Mouse (Mus musculus) forelimb bud, embryonic 11.5 days (tissue): ENCODE measurements around the gene Mtus2.

Source experiments
- DNase-seq: peaks from one replicate; pipeline ENCODE4 v3.0.0-alpha.2; 2012; ENCODE audit warnings: low read depth, low spot score

Gene Mtus2

DNA sequence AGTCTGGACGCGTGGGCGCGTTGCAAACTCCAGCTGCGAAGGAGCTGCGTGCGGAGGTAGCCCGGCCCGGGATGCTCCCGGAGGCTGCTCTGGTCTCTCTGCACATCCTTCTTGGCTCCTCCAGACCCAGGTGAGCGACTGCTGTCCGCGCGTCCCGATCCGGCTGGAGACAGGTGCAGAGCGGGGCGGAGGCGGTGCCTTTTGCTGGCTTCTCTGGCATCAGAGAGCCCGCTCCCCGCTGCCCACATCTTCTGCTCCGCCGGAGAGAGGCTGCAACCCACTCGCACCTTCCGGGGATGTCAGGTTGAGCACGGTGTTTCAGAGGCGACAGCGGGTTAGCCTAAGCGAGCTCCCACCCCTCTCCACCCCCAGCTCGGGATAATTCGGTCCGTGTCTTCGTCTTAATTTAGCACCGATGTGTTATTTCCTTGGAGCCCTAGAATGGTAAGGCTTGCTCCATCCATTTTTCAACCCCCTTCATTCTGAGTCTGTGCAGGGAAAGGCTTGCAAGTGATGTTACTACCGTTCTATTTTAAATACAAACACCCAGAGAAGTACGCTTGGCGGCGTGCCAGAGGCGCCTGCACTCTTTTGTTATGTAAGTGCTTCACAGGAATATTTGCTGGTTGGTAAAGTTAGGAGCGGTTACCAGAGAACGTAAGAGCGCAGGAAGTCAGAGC, 612 bp downstream of the Mtus2 start:
- DNase-seq, result peak; percentile 44

DNA sequence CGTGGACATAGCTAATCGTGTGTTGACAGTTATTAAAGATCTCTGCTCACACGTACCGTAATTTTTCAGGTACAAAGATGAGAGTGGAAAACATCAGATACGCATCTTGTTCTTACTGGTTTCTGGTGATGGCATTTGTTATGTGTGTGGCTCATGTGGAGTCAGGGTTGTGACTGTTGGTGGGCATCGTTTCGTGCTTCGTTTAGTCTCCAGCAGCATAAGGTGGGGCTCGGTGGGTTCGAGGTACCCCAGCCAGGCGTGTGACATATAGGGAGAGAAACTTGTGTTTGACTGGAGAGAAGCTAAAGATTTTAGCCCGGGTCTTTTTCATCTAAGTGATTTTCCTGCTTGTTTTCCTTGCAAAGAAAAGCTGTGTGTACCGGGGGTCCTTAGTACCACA, 1.4 kb downstream of the Mtus2 start:
- no peak for DNase-seq

DNA sequence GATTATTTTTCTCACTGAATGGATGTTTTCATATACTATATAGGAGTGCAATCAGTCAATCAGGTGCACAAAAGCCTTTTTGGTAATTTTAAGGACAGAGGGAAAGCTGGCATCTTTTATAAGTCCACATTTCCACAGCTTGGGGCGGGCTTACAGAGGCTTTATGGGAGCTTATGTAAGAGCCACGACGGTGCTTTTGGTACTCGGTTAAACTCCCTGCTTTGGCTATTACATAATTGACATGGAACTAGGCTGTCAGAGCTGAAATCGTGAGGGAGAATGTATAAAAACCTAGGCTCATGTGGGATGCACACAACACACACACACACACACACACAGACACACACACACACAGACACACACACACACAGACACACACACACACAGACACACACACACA, 2.0 kb downstream of the Mtus2 start:
- DNase-seq, result no peak

DNA sequence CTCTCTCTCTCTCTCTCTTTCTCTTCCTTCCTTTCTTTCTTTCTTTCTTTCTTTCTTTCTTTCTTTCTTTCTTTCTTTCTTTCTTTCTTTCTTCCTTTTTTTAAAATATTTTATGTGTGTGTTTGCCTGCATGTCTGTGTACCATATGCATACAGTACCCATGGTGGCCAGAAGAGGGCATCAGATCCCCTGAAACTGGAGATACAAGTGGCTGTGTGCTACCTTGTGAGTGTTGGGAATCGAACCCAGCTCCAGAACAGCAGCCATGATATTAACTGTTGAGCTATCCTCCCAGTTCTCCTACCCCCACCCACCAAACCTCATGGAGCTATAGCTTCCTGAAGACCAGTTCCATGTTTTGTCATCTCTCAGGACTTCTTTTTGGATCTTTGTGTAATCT, 3.7 kb downstream of the Mtus2 start:
- DNase-seq, result no peak

DNA sequence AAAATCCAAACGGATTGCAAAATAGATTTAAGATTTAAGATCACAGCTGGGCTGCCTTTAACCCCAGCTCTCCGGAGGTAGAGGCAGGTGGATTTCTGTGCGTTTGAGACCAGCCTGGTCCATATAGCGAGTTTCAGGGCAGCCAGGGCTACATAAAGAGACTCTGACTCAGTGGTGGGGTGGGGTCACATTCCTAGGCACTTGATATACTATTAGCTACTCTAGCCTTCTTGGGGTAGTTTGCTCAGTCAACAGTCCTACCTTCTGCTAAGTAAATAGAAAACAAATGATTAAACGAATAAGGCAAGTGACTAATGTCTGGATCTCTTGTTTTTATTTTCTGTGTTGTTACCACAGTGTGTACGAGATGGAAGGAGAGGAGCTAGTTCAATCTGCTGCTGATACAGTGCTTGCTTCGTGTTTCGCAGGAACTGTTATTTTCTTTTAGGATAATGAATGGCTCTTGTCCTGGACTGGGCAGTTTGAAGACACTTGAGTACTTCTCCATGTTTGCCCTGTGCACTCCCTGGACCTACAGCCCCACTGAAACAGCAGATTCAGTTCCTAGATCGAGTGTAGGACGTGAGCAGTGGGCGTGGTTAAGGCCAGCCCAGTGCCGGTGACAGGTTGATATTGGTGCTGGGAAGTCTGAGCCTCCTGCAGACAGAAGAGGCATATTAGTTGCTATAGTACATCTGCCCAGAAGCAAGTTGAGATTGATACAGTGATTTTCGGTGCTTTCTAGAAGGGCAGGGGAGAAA, 6.9 kb downstream of the Mtus2 start:
- DNase-seq, result no peak

DNA sequence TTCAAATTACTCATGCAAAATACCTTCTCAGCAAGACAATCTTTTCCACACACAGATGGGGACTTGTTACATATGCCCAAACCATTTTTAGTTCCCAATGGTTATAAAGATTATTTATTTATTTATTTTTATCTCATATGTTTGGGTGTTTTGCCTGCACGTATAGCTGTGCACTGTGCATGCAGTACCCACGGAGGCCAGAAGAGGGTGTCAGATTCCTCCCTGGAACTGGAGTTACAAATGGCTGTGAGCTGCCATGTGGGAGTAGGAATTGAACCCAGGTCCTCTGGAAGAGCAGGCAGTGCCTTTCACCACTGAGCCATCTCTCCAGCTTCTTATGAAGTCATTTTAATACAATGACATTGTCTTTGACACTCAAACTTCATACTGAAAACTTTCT, 7.7 kb downstream of the Mtus2 start:
- no peak for DNase-seq

DNA sequence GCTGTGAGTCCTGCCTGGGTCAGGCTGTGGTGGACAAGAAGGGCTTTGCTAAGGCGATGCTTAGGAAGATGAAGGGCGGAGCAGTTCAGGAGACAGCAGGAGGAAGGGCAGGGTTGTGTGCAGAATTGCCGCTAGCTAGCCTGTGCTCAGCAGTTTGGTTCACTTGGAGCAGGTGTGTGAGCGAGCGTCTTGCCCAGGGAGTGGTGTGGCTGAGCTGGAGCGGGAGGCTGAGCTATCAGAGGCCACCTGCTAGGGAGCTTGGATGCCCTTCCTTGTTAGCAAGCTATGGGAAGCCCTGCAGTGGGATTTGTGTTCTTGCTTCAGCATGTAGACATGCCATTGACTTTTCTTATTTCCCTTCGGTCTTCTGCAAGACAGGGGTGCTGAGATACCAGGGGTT, 9.5 kb downstream of the Mtus2 start:
- no peak for DNase-seq

DNA sequence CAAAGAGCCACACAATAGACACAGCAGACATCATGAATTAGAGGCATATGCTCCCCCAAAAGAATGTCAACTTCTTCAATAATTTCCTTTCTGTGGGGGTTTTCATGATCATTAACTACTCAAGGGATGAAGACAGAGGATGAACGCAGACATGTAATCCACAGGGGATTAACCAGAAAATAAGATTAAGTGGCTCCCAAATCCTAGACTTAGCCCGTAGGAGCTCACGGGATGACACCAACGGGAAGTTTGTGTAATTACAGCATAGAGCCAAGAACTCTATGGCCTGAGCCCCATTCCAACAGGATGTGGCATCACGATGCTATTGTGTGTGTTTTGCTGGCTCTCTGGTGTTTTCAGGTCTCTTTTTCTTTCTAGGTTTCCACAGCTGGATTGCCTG, 12.4 kb downstream of the Mtus2 start:
- no peak for DNase-seq

DNA sequence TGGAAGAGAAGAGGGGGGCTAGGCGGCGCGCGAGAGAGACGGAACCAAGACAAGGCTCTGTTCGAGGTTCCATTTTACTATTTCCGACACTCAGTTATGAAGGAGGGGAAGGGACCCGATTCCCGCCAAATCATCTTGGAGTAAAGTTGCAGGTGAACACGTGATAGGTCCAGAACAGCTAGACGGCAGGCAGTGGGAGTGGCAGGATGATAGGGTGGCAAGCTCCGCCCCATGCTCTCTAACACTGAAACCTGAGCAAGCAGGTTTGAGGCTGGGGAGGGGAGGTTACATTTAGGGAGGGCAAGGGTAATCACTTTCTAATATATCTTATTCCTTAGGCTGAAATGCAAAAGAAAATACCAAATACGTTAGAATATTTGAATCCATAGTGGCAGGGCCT, 18.9 kb downstream of the Mtus2 start:
- no peak for DNase-seq

DNA sequence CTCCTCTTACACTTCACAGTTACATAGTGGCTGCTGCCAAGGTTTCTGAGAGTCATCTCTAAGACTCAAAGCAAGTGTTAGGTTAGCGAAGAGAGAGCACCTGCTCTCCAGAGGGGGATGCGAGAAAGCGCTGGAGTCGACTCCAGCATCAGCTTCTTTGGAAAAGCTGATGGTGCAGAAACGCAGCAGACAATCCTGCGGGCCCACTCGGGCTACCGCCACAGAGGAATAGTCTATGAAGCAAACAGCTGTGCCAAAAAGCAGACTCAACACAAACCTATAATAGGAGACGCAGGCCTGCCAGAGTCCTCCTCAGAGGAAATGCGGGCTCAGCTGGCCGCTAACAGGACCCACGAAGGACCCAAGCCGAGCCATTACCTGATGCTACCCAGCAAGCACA, 23.5 kb downstream of the Mtus2 start:
- DNase-seq, result no peak

DNA sequence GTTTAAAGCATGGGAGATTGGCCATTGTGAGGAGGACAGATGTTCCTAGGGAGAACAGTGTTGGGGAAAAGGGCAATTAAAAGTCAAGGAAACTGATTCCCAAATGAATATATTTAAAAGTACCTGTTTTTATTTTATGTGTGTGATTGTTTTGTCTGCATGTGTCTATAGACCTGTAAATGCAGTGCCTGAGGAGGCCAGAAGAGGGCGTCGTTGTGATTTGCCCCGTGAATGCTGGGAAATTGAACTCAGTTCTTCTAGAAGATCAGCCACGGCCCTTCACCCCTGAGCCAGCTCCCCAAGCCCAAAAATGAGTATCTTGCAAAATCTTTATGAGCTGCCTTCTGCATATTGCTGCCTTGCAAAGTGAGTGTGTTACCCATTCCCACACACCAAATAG, 33.2 kb downstream of the Mtus2 start:
- no peak for DNase-seq

DNA sequence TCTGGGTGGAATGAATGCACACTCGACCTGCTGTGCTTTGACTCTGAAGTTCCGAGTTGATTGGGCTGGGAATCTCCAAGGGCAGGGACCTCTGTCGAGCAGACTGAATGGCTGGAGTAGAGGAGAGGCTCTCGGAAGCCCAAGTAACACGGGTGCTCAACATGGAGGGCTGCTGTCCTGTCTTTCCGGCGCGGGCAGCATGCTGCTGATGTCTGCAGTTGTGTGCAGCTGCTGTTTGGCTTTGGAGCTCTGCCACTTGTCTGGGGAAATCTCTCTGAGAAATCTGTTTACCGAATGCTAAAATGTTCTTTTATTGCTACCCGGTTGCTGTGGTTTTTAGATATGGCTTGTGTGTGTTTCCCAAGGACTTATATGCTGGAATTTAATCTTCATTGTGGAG, 33.7 kb downstream of the Mtus2 start:
- no peak for DNase-seq

DNA sequence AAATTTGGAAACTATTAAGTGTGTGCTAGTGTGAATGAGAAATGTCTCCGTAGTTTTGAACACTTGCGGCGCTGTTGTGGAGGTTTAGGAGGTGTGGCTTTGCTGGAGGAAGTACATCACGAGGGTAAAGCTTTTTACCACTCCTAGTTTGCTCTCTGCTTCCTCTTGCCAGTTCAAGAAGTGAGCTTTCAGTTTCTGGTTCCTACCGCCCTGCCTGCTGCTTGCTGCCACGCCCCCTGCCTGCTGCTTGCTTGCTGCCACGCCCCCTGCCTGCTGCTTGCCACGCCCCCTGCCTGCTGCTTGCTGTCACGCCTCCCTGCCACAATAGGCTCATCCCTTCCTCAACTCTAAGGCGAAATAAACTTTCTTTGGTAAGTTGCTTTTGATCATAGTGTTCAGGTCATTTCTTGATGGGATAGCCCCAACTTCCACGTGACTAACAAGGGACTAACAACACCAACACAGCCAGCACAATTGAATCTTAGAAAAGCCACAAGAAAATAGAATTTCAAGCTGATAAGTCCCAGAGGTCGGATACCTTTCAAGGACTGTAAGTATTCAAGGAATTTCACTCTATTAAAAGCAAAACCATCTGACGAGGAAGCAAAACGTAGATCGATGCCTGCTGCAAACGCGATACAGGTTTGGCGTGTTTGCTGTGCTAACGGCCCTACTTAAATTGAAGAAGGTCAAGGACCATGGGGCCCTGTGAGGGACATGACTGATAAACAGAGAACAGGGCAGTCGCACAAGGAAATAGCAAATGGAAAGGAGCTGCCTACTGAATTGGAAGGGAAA, 35.7 kb downstream of the Mtus2 start:
- peak; percentile 59 for DNase-seq

DNA sequence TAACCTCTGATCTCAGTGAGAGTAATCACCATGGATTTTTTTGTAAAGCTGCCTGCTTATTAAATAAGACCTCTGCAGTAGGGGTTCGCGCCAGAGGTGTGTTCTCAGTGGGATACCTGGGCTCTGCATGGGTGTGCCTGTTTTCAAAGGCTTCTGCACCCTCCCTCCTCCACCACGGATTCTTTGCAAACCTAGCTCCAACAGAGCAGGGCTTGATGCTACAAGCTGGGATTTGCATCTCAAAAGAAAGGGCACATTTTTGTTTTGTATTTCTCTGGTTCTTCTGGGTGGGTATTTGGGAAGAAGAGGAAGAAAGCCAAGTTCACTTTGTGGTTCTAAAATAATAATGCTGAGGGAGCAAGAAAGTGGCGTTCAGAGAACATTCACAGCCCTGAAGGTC, 48.1 kb downstream of the Mtus2 start:
- DNase-seq, result no peak

DNA sequence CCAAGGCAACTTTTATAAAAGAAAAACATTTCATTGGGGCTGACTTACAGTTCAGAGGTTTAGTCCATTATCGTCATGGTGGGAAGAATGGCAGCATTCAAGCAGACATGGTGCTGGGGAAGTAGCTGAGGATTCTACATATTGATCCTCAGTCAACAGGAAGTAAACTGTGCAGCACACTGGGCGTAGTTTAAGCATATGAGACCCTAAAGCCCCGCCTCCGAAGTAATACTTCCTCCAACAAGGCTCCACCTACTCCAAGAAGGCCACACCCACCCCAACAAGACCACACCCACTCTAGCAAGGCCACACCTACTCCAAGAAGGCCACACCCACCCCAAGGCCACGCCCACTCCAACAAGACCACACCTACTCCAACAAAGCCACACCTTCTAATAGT, 55.0 kb downstream of the Mtus2 start:
- DNase-seq, result no peak

DNA sequence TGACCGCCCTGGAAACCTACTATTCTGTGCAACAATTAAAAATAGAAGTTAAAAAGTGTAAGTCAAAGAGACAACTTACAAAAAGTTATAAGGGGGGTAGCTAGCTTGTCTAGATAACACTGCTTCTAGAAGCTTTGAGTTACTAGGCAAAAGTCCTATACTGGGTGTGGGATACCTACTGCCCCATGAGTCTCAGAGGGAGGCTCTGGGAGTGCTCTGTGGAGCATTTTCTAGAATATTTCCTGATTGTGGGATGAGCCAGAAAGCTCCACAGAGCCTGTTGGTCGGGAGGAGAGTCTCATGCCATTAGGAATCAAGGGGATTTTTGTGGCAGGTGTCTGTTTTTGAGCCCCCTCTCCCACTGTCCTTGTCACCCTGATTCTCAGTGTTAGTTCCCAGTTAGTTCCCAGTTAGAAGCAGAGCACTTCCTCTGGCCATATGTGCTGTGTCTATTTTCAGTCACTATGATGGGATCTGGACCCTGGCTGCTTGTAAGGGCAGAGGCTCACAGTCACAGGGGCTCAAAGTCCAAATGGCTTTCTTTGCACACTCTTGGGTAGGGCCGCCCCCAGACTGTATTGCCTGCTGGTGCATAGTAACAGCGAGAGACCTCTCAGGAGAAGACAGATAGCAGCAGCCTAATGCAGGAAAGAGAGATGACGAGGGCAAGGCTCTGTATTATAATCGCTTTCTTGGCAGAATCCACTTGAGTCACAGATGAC, 57.2 kb downstream of the Mtus2 start:
- DNase-seq, result no peak

DNA sequence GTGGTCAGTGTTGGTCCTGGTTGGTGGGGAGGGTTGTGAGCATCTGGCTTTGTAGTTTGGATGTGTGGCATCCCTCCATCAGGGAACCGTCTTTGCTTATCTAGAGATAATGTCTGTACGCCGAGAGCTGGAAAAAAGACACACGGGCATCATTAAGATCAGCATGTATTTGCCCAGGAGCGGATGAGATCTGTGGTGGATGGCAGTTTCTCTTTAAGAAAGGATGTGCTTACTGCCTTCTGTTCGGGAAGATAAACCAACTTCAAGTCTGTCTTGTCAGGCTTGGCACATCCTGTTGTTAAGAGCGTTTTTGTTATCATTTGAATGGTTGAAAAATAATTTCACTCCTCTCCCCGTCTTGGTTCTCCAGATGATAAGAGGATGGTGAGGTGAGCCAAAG, 58.3 kb downstream of the Mtus2 start:
- no peak for DNase-seq

DNA sequence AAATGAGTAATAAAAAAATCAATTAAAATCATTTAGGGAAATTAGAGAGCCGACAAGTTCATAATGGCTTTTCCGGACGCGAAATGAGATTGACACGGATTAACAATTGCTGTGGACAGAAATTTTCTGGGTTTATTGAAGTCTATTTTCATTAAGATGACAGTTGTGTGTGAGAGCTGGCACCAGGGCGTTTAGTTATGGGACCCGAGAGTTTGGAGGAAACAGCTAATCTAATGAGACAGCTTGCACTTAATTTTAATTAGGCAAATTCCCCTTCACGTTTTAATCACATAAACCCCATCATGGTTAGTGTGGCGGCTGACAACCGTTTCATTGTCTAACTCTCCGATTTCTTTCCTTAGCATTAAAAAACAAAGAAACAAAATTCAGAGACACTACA, 60.3 kb downstream of the Mtus2 start:
- DNase-seq, result no peak

DNA sequence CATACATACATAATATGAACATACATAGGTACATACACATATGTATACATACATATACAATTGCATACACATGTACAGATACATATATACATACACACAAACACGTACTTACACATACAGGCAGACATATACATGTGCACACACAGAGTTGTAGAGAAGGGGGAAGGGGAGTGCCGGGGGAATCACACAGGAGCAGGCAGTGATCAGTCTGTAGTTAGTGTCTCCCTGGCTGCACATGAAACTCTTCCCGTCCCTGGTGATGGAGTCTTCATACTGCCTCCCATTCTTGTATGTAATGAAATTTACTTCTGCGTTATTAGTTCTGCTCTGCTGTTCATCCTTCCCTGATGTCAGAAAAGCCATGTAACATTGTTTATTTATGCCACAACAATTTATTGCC, 65.7 kb downstream of the Mtus2 start:
- DNase-seq, result no peak

DNA sequence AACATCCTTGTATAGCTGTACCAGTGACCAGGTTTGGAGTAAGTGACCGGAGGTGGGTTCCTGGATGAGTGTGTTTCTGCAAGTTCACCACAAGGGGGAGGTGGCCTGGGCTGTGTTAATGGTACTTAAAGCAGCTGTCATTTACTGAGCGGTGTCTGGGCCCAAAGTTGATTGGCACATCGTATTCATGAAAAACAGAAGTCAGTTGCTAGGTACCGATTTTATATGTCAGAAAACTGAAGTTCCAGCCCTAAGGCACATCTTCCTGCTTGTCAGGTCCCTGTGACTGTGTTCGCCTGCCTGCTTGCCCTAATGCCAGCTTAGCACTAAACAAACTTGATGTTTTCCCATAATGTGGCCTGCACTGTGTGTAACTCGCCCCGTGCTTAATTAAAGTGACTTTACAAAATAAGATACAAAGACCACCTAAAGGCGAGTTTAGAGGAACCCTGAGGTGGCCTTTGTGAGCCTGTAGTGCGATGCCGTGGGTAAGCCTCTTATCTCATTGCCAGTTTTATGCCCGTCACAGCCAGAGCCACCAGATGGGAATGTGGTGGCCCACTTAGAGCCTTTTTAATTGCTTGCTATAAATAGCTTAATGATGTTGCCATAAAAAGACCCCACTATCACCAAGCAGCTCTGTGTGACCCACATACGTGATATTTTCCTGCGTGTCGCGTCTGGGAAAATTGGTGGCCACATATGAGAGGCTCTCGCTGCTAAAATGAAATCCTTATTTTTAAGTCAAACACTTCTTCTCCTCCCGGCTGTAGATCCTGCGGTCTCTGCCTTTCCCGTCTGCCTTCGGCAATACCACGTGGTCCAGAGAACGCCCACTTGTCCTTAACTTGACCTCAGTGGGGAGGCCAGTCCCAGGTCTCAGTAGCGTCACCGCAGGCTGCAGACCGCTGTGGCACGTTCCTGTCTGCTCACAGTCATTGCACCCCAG, 69.6 kb downstream of the Mtus2 start:
- DNase-seq, result peak; percentile 50

DNA sequence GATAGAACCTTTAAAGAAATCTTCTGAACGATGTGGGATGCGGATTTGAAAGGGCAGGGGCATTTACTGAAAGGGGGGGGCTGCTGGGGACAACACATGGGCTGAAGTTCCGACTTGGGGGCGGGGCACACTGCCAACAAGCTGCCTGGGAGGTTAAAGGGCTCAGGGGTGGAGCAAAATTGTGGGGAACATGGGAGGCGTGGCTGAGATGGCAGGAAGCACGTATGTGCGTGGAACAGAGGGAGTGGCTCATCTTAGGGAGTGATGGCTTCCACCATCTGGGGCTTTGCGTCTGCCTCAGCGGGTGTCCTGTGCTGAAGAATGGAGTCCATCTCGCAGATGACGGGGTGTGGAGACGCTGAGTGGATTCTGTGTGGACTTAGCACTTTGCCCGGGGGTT, 70.9 kb downstream of the Mtus2 start:
- no peak for DNase-seq
